Mouse (Mus musculus): ENCODE measurements around the gene Bcan. TPM values are rescaled to one million over a fixed set of nuclear protein-coding genes. Genes with fewer than 3 reads are reported as not detected.

Gene Bcan
- polyA plus RNA-seq, 1 experiment: 0.54 TPM

DNA sequence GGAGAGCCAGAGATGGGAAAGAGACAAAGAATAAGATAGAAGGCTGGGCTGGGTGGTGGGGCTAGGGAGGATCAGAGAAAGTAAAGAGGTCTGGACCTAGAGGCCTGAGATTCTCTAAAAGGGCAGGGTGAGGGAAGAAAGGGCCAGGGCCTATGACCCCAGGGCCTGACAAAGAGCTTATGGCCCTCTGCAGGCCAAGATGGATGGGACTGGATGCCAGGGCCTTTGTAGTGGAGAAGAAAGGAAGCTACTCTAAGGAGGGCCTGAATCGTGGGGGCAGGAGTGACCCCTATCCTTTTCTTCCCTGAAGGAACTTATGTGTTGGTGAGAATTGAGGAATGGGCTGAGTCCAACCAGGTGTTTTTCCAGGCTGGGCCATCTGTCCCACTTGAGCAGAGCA, 42.0 kb downstream of the Bcan start:
- TF ChIP-seq CTCF (IDR thresholded peaks at IDR 0.05; ENCODE audit: borderline replicate concordance, control insufficient read depth, extremely low read depth, insufficient read depth, low read length, poor library complexity): no peak
- no peak for TF ChIP-seq POLR2A (IDR thresholded peaks at IDR 0.05; ENCODE audit: control insufficient read depth, extremely low read depth, insufficient read depth, low read length, poor library complexity)
- Histone ChIP-seq H3K4me3 (ENCODE audit: control insufficient read depth, insufficient read depth, low read length) (no peak overlapping the region), H3K4me1 (replicated peaks; ENCODE audit: control insufficient read depth, insufficient read depth, low read length) (0 out of 2 replicates have a peak, but pooled peaks cover 3% of the 10 kb centered on the region), H3K27ac (ENCODE audit: control insufficient read depth, insufficient read depth, low read length) (no peak overlapping the region), H3K27me3 (ENCODE audit: control insufficient read depth, insufficient read depth, low read length) (peaks cover under 1% of the 10 kb centered on the region; the same call in 1 of the 2 replicates), H3K36me3 (ENCODE audit: control insufficient read depth, insufficient read depth, low read length) (no peaks in the 10 kb centered on the region)
- 88% methylated on average over 1 of the region's 1 CpGs for WGBS
- DNase-seq: no peak

DNA sequence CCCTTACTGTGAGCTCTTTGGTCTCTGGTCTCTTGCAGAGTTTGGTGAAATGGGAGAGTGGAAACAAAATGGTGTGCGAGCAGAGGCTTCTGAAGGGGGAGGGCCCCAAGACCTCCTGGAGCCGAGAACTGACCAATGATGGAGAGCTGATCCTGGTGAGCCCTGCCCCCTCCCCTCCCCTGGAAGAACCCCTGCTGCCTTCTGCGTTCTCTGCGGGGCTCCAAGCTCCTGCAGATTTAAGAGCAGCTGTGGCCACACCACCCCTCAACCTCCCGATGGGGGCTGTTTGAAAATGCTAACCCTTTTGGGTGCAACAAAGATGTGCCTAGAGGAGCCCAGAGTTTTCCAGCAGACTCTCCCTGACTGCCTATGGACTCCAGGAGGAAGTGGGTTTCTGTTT, 47.6 kb downstream of the Bcan start:
- no peak for TF ChIP-seq POLR2A (IDR thresholded peaks at IDR 0.05; ENCODE audit: control insufficient read depth, extremely low read depth, insufficient read depth, low read length, poor library complexity)
- TF ChIP-seq CTCF (IDR thresholded peaks at IDR 0.05; ENCODE audit: borderline replicate concordance, control insufficient read depth, extremely low read depth, insufficient read depth, low read length, poor library complexity): no peak
- H3K4me1 ChIP-seq (replicated peaks; ENCODE audit: control insufficient read depth, insufficient read depth, low read length): no peaks in the 10 kb centered on the region; the same call in 1 of the 2 replicates
- no peaks in the 10 kb centered on the region for H3K36me3 ChIP-seq (ENCODE audit: control insufficient read depth, insufficient read depth, low read length)
- H3K27ac ChIP-seq (ENCODE audit: control insufficient read depth, insufficient read depth, low read length): no peak overlapping the region
- 7% methylated on average over 5 of the region's 5 CpGs for WGBS
- no peak overlapping the region for H3K4me3 ChIP-seq (ENCODE audit: control insufficient read depth, insufficient read depth, low read length)
- DNase-seq: no peak
- H3K27me3 ChIP-seq (ENCODE audit: control insufficient read depth, insufficient read depth, low read length): peaks cover 34% of the 10 kb centered on the region

GRCm38 (mm10) chr3:87951946-87952345, 48.1 kb downstream of the Bcan start:
- H3K27me3 ChIP-seq (ENCODE audit: control insufficient read depth, insufficient read depth, low read length): peaks cover 38% of the 10 kb centered on the region
- WGBS: 25% methylated on average over 12 of the region's 12 CpGs
- no peaks in the 10 kb centered on the region; the same call in 1 of the 2 replicates for H3K4me1 ChIP-seq (replicated peaks; ENCODE audit: control insufficient read depth, insufficient read depth, low read length)
- H3K36me3 ChIP-seq (ENCODE audit: control insufficient read depth, insufficient read depth, low read length): no peaks in the 10 kb centered on the region
- H3K27ac ChIP-seq (ENCODE audit: control insufficient read depth, insufficient read depth, low read length): no peak overlapping the region
- no peak for DNase-seq
- H3K4me3 ChIP-seq (ENCODE audit: control insufficient read depth, insufficient read depth, low read length): no peak overlapping the region
- TF ChIP-seq CTCF (IDR thresholded peaks at IDR 0.05; ENCODE audit: borderline replicate concordance, control insufficient read depth, extremely low read depth, insufficient read depth, low read length, poor library complexity): no peak

DNA sequence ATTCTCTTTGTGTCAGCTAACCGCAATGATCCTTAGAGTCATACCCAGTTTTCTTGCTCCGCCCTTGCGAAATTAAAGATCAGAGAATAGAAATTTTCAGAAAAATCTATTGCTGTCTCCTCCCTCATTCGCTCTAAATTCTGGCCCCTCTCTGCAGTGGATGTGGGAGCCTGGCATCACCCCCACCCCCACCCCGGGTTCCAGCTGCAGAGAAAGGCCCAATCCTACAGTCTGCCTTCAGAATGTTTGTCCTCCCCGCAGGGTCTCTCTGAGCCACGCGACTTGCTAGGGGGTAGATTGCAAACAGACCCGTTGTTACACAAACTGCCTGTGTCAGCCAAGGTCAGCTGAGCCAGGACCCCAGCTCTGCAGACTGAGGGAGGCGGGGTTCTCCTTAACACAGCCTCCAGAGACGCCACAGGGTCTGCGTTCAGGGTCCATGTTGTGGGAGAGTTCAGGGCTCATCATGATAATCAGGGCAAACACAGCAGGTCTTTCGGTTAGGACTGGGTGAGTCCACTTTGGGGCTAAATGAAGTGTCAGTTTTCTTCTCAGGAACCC, 50.0 kb downstream of the Bcan start:
- peaks cover 39% of the 10 kb centered on the region for H3K27me3 ChIP-seq (ENCODE audit: control insufficient read depth, insufficient read depth, low read length)
- TF ChIP-seq CTCF (IDR thresholded peaks at IDR 0.05; ENCODE audit: borderline replicate concordance, control insufficient read depth, extremely low read depth, insufficient read depth, low read length, poor library complexity): no peak
- TF ChIP-seq POLR2A (IDR thresholded peaks at IDR 0.05; ENCODE audit: control insufficient read depth, extremely low read depth, insufficient read depth, low read length, poor library complexity): no peak
- no peaks in the 10 kb centered on the region; the same call in 1 of the 2 replicates for H3K4me1 ChIP-seq (replicated peaks; ENCODE audit: control insufficient read depth, insufficient read depth, low read length)
- 37% methylated on average over 13 of the region's 13 CpGs for WGBS
- H3K36me3 ChIP-seq (ENCODE audit: control insufficient read depth, insufficient read depth, low read length): no peaks in the 10 kb centered on the region
- no peak overlapping the region for H3K4me3 ChIP-seq (ENCODE audit: control insufficient read depth, insufficient read depth, low read length)
- no peak overlapping the region for H3K27ac ChIP-seq (ENCODE audit: control insufficient read depth, insufficient read depth, low read length)
- DNase-seq: no peak

DNA sequence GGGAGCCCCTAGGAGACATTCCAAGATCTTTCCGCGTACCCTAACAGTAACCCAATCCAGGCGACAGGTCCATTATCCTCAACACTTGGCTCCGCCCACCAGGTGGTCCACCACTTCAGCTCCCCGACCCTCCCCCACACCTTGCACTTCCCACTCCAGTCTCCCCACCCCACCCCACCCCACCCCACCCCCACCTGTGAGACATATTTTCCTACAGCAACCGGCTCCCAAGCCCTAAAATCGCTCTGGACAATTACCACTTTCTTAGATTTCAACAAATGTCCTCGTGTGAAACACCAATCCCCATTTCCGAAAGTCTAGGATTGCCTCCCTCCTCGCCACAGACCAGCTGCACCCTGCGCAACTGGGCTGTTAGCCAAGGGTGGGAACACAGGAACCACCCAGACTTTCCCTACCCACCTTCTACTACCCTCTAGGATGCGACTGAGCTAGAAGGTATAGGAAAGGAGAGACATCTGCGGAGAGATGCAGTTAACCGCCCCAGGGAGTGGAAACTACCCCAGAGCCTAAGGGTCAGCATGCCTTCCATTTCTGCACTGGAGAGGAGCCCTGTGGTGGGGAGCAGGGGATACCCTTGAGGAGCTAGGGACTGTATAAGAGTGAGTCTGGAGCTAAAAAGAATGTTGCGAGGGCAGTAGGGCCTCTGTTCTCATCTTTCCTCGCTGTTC, 50.6 kb downstream of the Bcan start:
- Histone ChIP-seq H3K27me3 (ENCODE audit: control insufficient read depth, insufficient read depth, low read length) (peaks cover 39% of the 10 kb centered on the region), H3K27ac (ENCODE audit: control insufficient read depth, insufficient read depth, low read length) (no peak overlapping the region), H3K36me3 (ENCODE audit: control insufficient read depth, insufficient read depth, low read length) (no peaks in the 10 kb centered on the region), H3K4me3 (ENCODE audit: control insufficient read depth, insufficient read depth, low read length) (no peak overlapping the region), H3K4me1 (replicated peaks; ENCODE audit: control insufficient read depth, insufficient read depth, low read length) (no peaks in the 10 kb centered on the region; the same call in 1 of the 2 replicates)
- TF ChIP-seq POLR2A (IDR thresholded peaks at IDR 0.05; ENCODE audit: control insufficient read depth, extremely low read depth, insufficient read depth, low read length, poor library complexity): no peak
- TF ChIP-seq CTCF (IDR thresholded peaks at IDR 0.05; ENCODE audit: borderline replicate concordance, control insufficient read depth, extremely low read depth, insufficient read depth, low read length, poor library complexity): no peak
- no peak for DNase-seq
- 36% methylated on average over 16 of the region's 16 CpGs for WGBS

DNA sequence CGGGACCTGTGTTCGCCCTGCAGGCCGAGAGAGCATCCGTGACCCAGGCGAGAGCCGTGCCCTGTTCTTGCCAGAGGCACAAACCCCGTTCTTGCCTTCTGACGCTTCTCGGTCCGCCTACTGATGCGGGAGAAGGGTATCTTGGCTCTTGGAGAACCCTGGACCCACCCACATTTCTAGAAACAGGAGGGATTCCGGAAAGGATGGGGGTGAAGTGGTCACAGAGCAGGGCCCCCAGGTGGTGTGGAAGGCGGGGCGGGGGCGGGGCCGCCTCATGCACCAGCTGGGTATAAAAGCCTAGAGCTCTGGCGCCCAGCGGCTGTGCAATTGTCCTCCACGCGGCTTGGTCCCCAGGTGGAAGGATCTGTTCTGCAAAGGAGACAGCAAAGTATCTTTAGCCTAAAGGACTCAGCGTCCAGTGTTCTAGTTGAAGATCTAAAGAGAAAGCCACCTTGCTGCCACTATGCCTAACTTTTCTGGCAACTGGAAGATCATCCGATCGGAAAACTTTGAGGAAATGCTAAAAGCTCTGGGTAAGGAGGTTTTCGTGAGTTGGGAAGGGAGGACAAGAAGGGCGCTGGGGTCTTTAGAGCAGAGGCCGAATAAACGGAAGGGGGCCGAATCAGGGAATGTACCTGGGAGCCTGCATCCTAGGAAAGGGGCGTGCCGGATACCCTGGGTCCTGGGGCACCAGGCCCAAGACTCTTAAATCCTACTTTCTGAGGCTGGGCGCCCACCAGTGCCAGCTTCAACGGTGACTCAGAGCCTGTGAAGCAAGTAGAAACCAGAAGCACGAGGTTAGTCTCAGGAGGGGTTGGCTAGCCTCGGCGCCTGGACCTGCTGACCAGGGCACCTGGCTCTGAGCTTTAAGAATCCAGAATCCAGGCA, 51.4 kb downstream of the Bcan start, which contains the start of gene Crabp2:
Gene Crabp2, plus strand, starts transcription at position 289 of the 888 bp plus-strand sequence.
- TF ChIP-seq CTCF (IDR thresholded peaks at IDR 0.05; ENCODE audit: borderline replicate concordance, control insufficient read depth, extremely low read depth, insufficient read depth, low read length, poor library complexity) (no peak), POLR2A (IDR thresholded peaks at IDR 0.05; ENCODE audit: control insufficient read depth, extremely low read depth, insufficient read depth, low read length, poor library complexity) (no peak)
- Histone ChIP-seq H3K4me1 (replicated peaks; ENCODE audit: control insufficient read depth, insufficient read depth, low read length) (no peaks in the 10 kb centered on the region; the same call in 1 of the 2 replicates), H3K27ac (ENCODE audit: control insufficient read depth, insufficient read depth, low read length) (no peak within 1 kb of the TSS), H3K27me3 (ENCODE audit: control insufficient read depth, insufficient read depth, low read length) (peaks cover 39% of the 10 kb centered on the region), H3K4me3 (ENCODE audit: control insufficient read depth, insufficient read depth, low read length) (no peak within 1 kb of the TSS), H3K36me3 (ENCODE audit: control insufficient read depth, insufficient read depth, low read length) (no peaks in the 10 kb centered on the region)
- 9% methylated on average over 35 of the region's 35 CpGs for WGBS
- DNase-seq: no peak

All from thymus, adult 2 months (tissue).